Mouse (Mus musculus) forebrain, embryonic 10.5 days (tissue): Measurements from ENCODE around the gene Wfdc15b. TPM values are rescaled to one million over a fixed set of nuclear protein-coding genes. Genes with fewer than 3 reads are reported as not detected.

ENCODE experiments used
- DNase-seq: peaks from one replicate; pipeline ENCODE4 v3.0.0-alpha.2; 2017; ENCODE audit warnings: low spot score; ENCODE audit errors: extremely low spot score
- H3K27ac ChIP-seq: fragments of 300-500 bp; sonication (generic); 2 replicates; pipeline ENCODE4 v1.5.1; 2016; ENCODE audit warnings: mild to moderate bottlenecking
- H3K27me3 ChIP-seq: fragments of 300-500 bp; sonication (generic); 2 replicates; pipeline ENCODE4 v1.6.1; 2016; ENCODE audit warnings: mild to moderate bottlenecking; ENCODE audit not compliant: poor library complexity, severe bottlenecking
- H3K36me3 ChIP-seq: fragments of 300-500 bp; sonication (generic); replicated peaks from 2 replicates; pipeline ENCODE4 v1.6.1; 2016; ENCODE audit warnings: mild to moderate bottlenecking, moderate library complexity
- H3K4me1 ChIP-seq: fragments of 300-500 bp; sonication (generic); 2 replicates; pipeline ENCODE4 v1.6.1; 2016
- H3K4me3 ChIP-seq: fragments of 300-500 bp; sonication (generic); 2 replicates; pipeline ENCODE4 v1.5.1; 2016; ENCODE audit warnings: mild to moderate bottlenecking, moderate library complexity
- H3K9me3 ChIP-seq: fragments of 300-500 bp; sonication (generic); 2 replicates; pipeline ENCODE4 v1.6.1; 2016; ENCODE audit warnings: mild to moderate bottlenecking, moderate library complexity
- WGBS: fragments of 180-500 bp; shearing (Covaris S2); methylation state at CpG from one replicate; pipeline ENCODE4 v1.1.7; 2016; 5-methylcytosine and 5-hydroxymethylcytosine counted together
- polyA plus RNA-seq: library from polyadenylated mRNA; unstranded; fragments of >200 nt; fragmentation: Nextera tagmentation; extraction: Ambion mirVana; gene quantifications from 2 replicates; pipeline ENCODE4 v1.2.1, GENCODE M21; 2016

Gene Wfdc15b
- polyA plus RNA-seq, 1 experiment from 2014 or later = not detected

- no peaks in the 10 kb centered on the region for H3K27me3 ChIP-seq
- no peak overlapping the region for H3K4me3 ChIP-seq
- H3K4me1 ChIP-seq = no peaks in the 10 kb centered on the region
- WGBS = 89% methylated on average over 5 of the region's 5 CpGs
- no peaks in the 10 kb centered on the region for H3K9me3 ChIP-seq
- no peaks in the 10 kb centered on the region for H3K36me3 ChIP-seq
- H3K27ac ChIP-seq = no peak overlapping the region
- no peak for DNase-seq
Observed at GRCm38 (mm10) chr2:164194959-164195630, 26.4 kb downstream of the Wfdc15b start.

GRCm38 (mm10) chr2:164192279-164192678, 29.2 kb downstream of the Wfdc15b start:
- H3K27ac ChIP-seq = no peak overlapping the region
- no peak overlapping the region for H3K4me3 ChIP-seq
- H3K9me3 ChIP-seq = no peaks in the 10 kb centered on the region
- H3K27me3 ChIP-seq = no peaks in the 10 kb centered on the region
- no peaks in the 10 kb centered on the region for H3K4me1 ChIP-seq
- no peaks in the 10 kb centered on the region for H3K36me3 ChIP-seq
- no peak for DNase-seq

GRCm38 (mm10) chr2:164190576-164190975, 30.9 kb downstream of the Wfdc15b start, which contains the start of gene Wfdc12:
TSS of gene Wfdc12 (minus strand) at chr2:164190608.
- Histone ChIP-seq H3K4me3 (no peak within 1 kb of the TSS), H3K27ac (no peak within 1 kb of the TSS), H3K36me3 (no peaks in the 10 kb centered on the region), H3K4me1 (no peaks in the 10 kb centered on the region), H3K9me3 (no peaks in the 10 kb centered on the region), H3K27me3 (no peaks in the 10 kb centered on the region)
- 85% methylated on average over 6 of the region's 6 CpGs for WGBS
- no peak for DNase-seq

- Histone ChIP-seq H3K36me3 (no peaks in the 10 kb centered on the region), H3K4me3 (no peak overlapping the region), H3K9me3 (no peaks in the 10 kb centered on the region), H3K27me3 (no peaks in the 10 kb centered on the region), H3K4me1 (peaks cover 9% of the 10 kb centered on the region), H3K27ac (no peak overlapping the region)
- DNase-seq = no peak
- WGBS = 31% methylated on average over 5 of the region's 5 CpGs
Observed at GRCm38 (mm10) chr2:164188722-164189121, 32.7 kb downstream of the Wfdc15b start.

GRCm38 (mm10) chr2:164184145-164184719, 37.2 kb downstream of the Wfdc15b start:
- H3K4me1 ChIP-seq = peaks cover 9% of the 10 kb centered on the region
- 45% methylated on average over 9 of the region's 9 CpGs for WGBS
- H3K36me3 ChIP-seq = no peaks in the 10 kb centered on the region
- no peaks in the 10 kb centered on the region for H3K9me3 ChIP-seq
- no peak overlapping the region for H3K4me3 ChIP-seq
- 0 out of 2 replicates have a peak overlapping the region, but pooled peaks have one; percentile 53 for H3K27ac ChIP-seq
- DNase-seq = no peak
- H3K27me3 ChIP-seq = no peaks in the 10 kb centered on the region

- no peak overlapping the region for H3K27ac ChIP-seq
- H3K27me3 ChIP-seq = peaks cover 3% of the 10 kb centered on the region; the same call in 1 of the 2 replicates
- H3K4me3 ChIP-seq = no peak overlapping the region
- 73% methylated on average over 9 of the region's 9 CpGs for WGBS
- H3K36me3 ChIP-seq = no peaks in the 10 kb centered on the region
- H3K4me1 ChIP-seq = peaks cover 9% of the 10 kb centered on the region
- no peak for DNase-seq
- no peaks in the 10 kb centered on the region for H3K9me3 ChIP-seq
Observed at GRCm38 (mm10) chr2:164183340-164183739, 38.1 kb downstream of the Wfdc15b start.

- WGBS = 77% methylated on average over 7 of the region's 7 CpGs
- Histone ChIP-seq H3K9me3 (no peaks in the 10 kb centered on the region), H3K4me3 (no peak within 1 kb of the TSS), H3K27me3 (peaks cover 3% of the 10 kb centered on the region; the same call in 1 of the 2 replicates), H3K36me3 (no peaks in the 10 kb centered on the region), H3K27ac (no peak within 1 kb of the TSS), H3K4me1 (peaks cover 9% of the 10 kb centered on the region)
- no peak for DNase-seq
Observed at GRCm38 (mm10) chr2:164182692-164183255, 38.7 kb downstream of the Wfdc15b start, which contains the start of gene Wfdc5. TSS of gene Wfdc5 (minus strand) at chr2:164182742.

- Histone ChIP-seq H3K4me1 (peaks cover 9% of the 10 kb centered on the region), H3K9me3 (no peaks in the 10 kb centered on the region), H3K4me3 (no peak overlapping the region), H3K27ac (no peak overlapping the region), H3K27me3 (peaks cover 5% of the 10 kb centered on the region), H3K36me3 (no peaks in the 10 kb centered on the region)
- DNase-seq = no peak
- WGBS = 89% methylated on average over 4 of the region's 4 CpGs
Observed at GRCm38 (mm10) chr2:164180770-164181169, 40.7 kb downstream of the Wfdc15b start.

GRCm38 (mm10) chr2:164180124-164180523, 41.3 kb downstream of the Wfdc15b start:
- no peak for DNase-seq
- Histone ChIP-seq H3K4me1 (peaks cover 9% of the 10 kb centered on the region), H3K27me3 (peaks cover 11% of the 10 kb centered on the region), H3K4me3 (no peak overlapping the region), H3K36me3 (no peaks in the 10 kb centered on the region), H3K9me3 (no peaks in the 10 kb centered on the region), H3K27ac (no peak overlapping the region)
- 48% methylated on average over 3 of the region's 3 CpGs for WGBS

GRCm38 (mm10) chr2:164177831-164178230, 43.6 kb downstream of the Wfdc15b start:
- WGBS = 89% methylated on average over 5 of the region's 5 CpGs
- no peak for DNase-seq
- Histone ChIP-seq H3K9me3 (no peaks in the 10 kb centered on the region), H3K36me3 (no peaks in the 10 kb centered on the region), H3K27me3 (peaks cover 34% of the 10 kb centered on the region), H3K27ac (no peak overlapping the region), H3K4me1 (no peaks in the 10 kb centered on the region), H3K4me3 (no peak overlapping the region)

- no peaks in the 10 kb centered on the region for H3K9me3 ChIP-seq
- H3K36me3 ChIP-seq = no peaks in the 10 kb centered on the region
- H3K27ac ChIP-seq = no peak overlapping the region
- H3K4me1 ChIP-seq = peaks cover 11% of the 10 kb centered on the region
- peaks cover 54% of the 10 kb centered on the region for H3K27me3 ChIP-seq
- 87% methylated on average over 3 of the region's 3 CpGs for WGBS
- DNase-seq = no peak
- H3K4me3 ChIP-seq = no peak overlapping the region
Observed at GRCm38 (mm10) chr2:164175850-164176249, 45.6 kb downstream of the Wfdc15b start.

- no peak overlapping the region for H3K4me3 ChIP-seq
- H3K4me1 ChIP-seq = peaks cover 21% of the 10 kb centered on the region
- 81% methylated on average over 8 of the region's 8 CpGs for WGBS
- no peaks in the 10 kb centered on the region for H3K36me3 ChIP-seq
- no peak overlapping the region for H3K27ac ChIP-seq
- DNase-seq = no peak
- no peaks in the 10 kb centered on the region for H3K9me3 ChIP-seq
- peaks cover 64% of the 10 kb centered on the region for H3K27me3 ChIP-seq
Observed at GRCm38 (mm10) chr2:164174649-164175395, 46.6 kb downstream of the Wfdc15b start.
